Mouse (Mus musculus): ENCODE results near the gene Ass1. TPM values are rescaled to one million over a fixed set of nuclear protein-coding genes. Genes with fewer than 3 reads are reported as not detected.
A peak's percentile ranks its signal among the peaks of the same experiment; 100 is the strongest.

The Ass1 gene
- polyA plus RNA-seq (2017; shearing (Covaris generic)) = 100 to 1,000 TPM; 415 to 537 TPM

GRCm38 (mm10) chr2:31469931-31470682, at the start of gene Ass1:
Gene Ass1 (plus strand): TSS chr2:31470207.
- peak; percentile 89 for ATAC-seq

- ATAC-seq = no peak
Measured at GRCm38 (mm10) chr2:31420914-31421313, 49.1 kb upstream of the Ass1 start.

- no peak for ATAC-seq
Measured at GRCm38 (mm10) chr2:31422576-31422975, 47.4 kb upstream of the Ass1 start.

- ATAC-seq = no peak
Measured at GRCm38 (mm10) chr2:31431477-31431876, 38.5 kb upstream of the Ass1 start.

- no peak for ATAC-seq
Measured at GRCm38 (mm10) chr2:31434746-31435145, 35.3 kb upstream of the Ass1 start.

GRCm38 (mm10) chr2:31435567-31435966, 34.4 kb upstream of the Ass1 start:
- peak; percentile 71 for ATAC-seq

- ATAC-seq = no peak
Measured at GRCm38 (mm10) chr2:31437480-31438245, 32.3 kb upstream of the Ass1 start.

- no peak for ATAC-seq
Measured at GRCm38 (mm10) chr2:31439576-31439975, 30.4 kb upstream of the Ass1 start.

- no peak for ATAC-seq
Measured at GRCm38 (mm10) chr2:31442480-31443160, 27.4 kb upstream of the Ass1 start.

GRCm38 (mm10) chr2:31446036-31446435, 24.0 kb upstream of the Ass1 start:
- ATAC-seq = no peak

GRCm38 (mm10) chr2:31446456-31446855, 23.6 kb upstream of the Ass1 start:
- ATAC-seq = no peak

GRCm38 (mm10) chr2:31447536-31447935, 22.5 kb upstream of the Ass1 start:
- ATAC-seq = peak; percentile 51

- no peak for ATAC-seq
Measured at GRCm38 (mm10) chr2:31448756-31449440, 21.1 kb upstream of the Ass1 start.

GRCm38 (mm10) chr2:31449441-31449815, 20.6 kb upstream of the Ass1 start:
- ATAC-seq = no peak

- no peak for ATAC-seq
Measured at GRCm38 (mm10) chr2:31449902-31450301, 20.1 kb upstream of the Ass1 start.

- no peak for ATAC-seq
Measured at GRCm38 (mm10) chr2:31450661-31451060, 19.3 kb upstream of the Ass1 start.

- ATAC-seq = peak; percentile 67
Measured at GRCm38 (mm10) chr2:31451530-31451929, 18.5 kb upstream of the Ass1 start.

GRCm38 (mm10) chr2:31453011-31453410, 17.0 kb upstream of the Ass1 start:
- ATAC-seq = no peak

- ATAC-seq = no peak
Measured at GRCm38 (mm10) chr2:31453559-31454177, 16.3 kb upstream of the Ass1 start.

- ATAC-seq = no peak
Measured at GRCm38 (mm10) chr2:31454280-31454679, 15.7 kb upstream of the Ass1 start.

- ATAC-seq = peak; percentile 52
Measured at GRCm38 (mm10) chr2:31455418-31455817, 14.6 kb upstream of the Ass1 start.

- ATAC-seq = no peak
Measured at GRCm38 (mm10) chr2:31458460-31458859, 11.5 kb upstream of the Ass1 start.
